Mouse (Mus musculus): Measurements from ENCODE around the gene Tspan9. TPM values are rescaled to one million over a fixed set of nuclear protein-coding genes. Genes with fewer than 3 reads are reported as not detected.

Tspan9 gene
- polyA plus RNA-seq, 2 experiments, result 12.1 to 15.5 TPM

- no peak overlapping the region for H3K27ac ChIP-seq
- DNase-seq (ENCODE audit: low read depth in 3 of 3, low spot score in 3 of 3), result no peak
- WGBS (ENCODE audit: insufficient replicate concordance), result 32% methylated on average over 6 of the region's 6 CpGs
- no peak for ATAC-seq (ENCODE audit: insufficient read depth)
- peaks cover 0 to 6% of the 10 kb centered on the region in 2 experiments; a peak in 2 of 4 replicates for H3K4me1 ChIP-seq (replicated peaks; ENCODE audit: control insufficient read depth in 2 of 2, insufficient read depth in 2 of 2, low read length in 1 of 2)
- no peaks in the 10 kb centered on the region for H3K9me3 ChIP-seq (ENCODE audit: control insufficient read depth, low read length)
- no peak overlapping the region for H3K4me2 ChIP-seq (ENCODE audit: low read depth)
- no peaks in the 10 kb centered on the region for H3K36me3 ChIP-seq (replicated peaks; ENCODE audit: control insufficient read depth, insufficient read depth, low read depth)
- no peaks in the 10 kb centered on the region for H3K27me3 ChIP-seq (ENCODE audit: control insufficient read depth, insufficient read depth, low read length)
- H3K9ac ChIP-seq (replicated peaks), result no peak overlapping the region
- no peak for TF ChIP-seq CTCF (IDR thresholded peaks at IDR 0.05; ENCODE audit: low read depth)
- TF ChIP-seq EP300 (IDR thresholded peaks at IDR 0.05; ENCODE audit: low read depth), result no peak
- no peak overlapping the region for H3K4me3 ChIP-seq (ENCODE audit: insufficient read depth in 1 of 2, low read depth in 2 of 2, low read length in 2 of 2)
Observed at GRCm38 (mm10) chr6:128043486-128043885, 99.9 kb downstream of the Tspan9 start.

GRCm38 (mm10) chr6:128041836-128042235 is 101.6 kb downstream of the Tspan9 start:
- whole genome bisulfite sequencing (ENCODE audit: insufficient replicate concordance), result 29% methylated on average over 6 of the region's 6 CpGs
- no peaks in the 10 kb centered on the region for H3K36me3 ChIP-seq (replicated peaks; ENCODE audit: control insufficient read depth, insufficient read depth, low read depth)
- TF ChIP-seq CTCF (IDR thresholded peaks at IDR 0.05; ENCODE audit: low read depth) (no peak), EP300 (IDR thresholded peaks at IDR 0.05; ENCODE audit: low read depth) (no peak)

GRCm38 (mm10) chr6:128039077-128039766 is 104.2 kb downstream of the Tspan9 start:
- Histone ChIP-seq H3K4me1 (replicated peaks; ENCODE audit: control insufficient read depth in 2 of 2, insufficient read depth in 2 of 2, low read length in 1 of 2) (peaks cover 0 to 8% of the 10 kb centered on the region in 2 experiments; a peak in 2 of 4 replicates), H3K27ac (no peak overlapping the region), H3K4me3 (ENCODE audit: insufficient read depth in 1 of 2, low read depth in 2 of 2, low read length in 2 of 2) (no peak overlapping the region), H3K27me3 (ENCODE audit: control insufficient read depth, insufficient read depth, low read length) (peaks cover 19% of the 10 kb centered on the region), H3K9ac (replicated peaks) (no peak overlapping the region), H3K36me3 (replicated peaks; ENCODE audit: control insufficient read depth, insufficient read depth, low read depth) (no peaks in the 10 kb centered on the region), H3K9me3 (ENCODE audit: control insufficient read depth, low read length) (no peaks in the 10 kb centered on the region), H3K4me2 (ENCODE audit: low read depth) (no peak overlapping the region)
- TF ChIP-seq EP300 (IDR thresholded peaks at IDR 0.05; ENCODE audit: low read depth) (no peak), CTCF (IDR thresholded peaks at IDR 0.05; ENCODE audit: low read depth) (no peak)
- no peak for DNase-seq (ENCODE audit: low read depth in 3 of 3, low spot score in 3 of 3)
- 68% methylated on average over 9 of the region's 9 CpGs for WGBS (ENCODE audit: insufficient replicate concordance)
- ATAC-seq (ENCODE audit: insufficient read depth), result no peak

More at GRCm38 (mm10) chr6:128041836-128042235, 101.6 kb downstream of the Tspan9 start:
- Histone ChIP-seq H3K27ac (no peak overlapping the region), H3K9me3 (ENCODE audit: control insufficient read depth, low read length) (no peaks in the 10 kb centered on the region), H3K4me1 (replicated peaks; ENCODE audit: control insufficient read depth in 2 of 2, insufficient read depth in 2 of 2, low read length in 1 of 2) (peaks cover 0 to 6% of the 10 kb centered on the region in 2 experiments; a peak in 2 of 4 replicates), H3K4me2 (ENCODE audit: low read depth) (no peak overlapping the region), H3K4me3 (ENCODE audit: insufficient read depth in 1 of 2, low read depth in 2 of 2, low read length in 2 of 2) (no peak overlapping the region), H3K9ac (replicated peaks) (no peak overlapping the region), H3K27me3 (ENCODE audit: control insufficient read depth, insufficient read depth, low read length) (no peaks in the 10 kb centered on the region)
- DNase-seq (ENCODE audit: low read depth in 3 of 3, low spot score in 3 of 3), result no peak
- ATAC-seq (ENCODE audit: insufficient read depth), result no peak

GRCm38 (mm10) chr6:128038568-128038967 is 104.8 kb downstream of the Tspan9 start:
- TF ChIP-seq CTCF (IDR thresholded peaks at IDR 0.05; ENCODE audit: low read depth) (no peak), EP300 (IDR thresholded peaks at IDR 0.05; ENCODE audit: low read depth) (no peak)
- H3K9ac ChIP-seq (replicated peaks), result no peak overlapping the region
- ATAC-seq (ENCODE audit: insufficient read depth) (no peak), DNase-seq (ENCODE audit: low read depth in 3 of 3, low spot score in 3 of 3) (no peak)
- H3K4me3 ChIP-seq (ENCODE audit: insufficient read depth in 1 of 2, low read depth in 2 of 2, low read length in 2 of 2), result no peak overlapping the region
- WGBS (ENCODE audit: insufficient replicate concordance), result 52% methylated on average over 6 of the region's 6 CpGs
- peaks cover 0 to 6% of the 10 kb centered on the region in 2 experiments; a peak in 2 of 4 replicates for H3K4me1 ChIP-seq (replicated peaks; ENCODE audit: control insufficient read depth in 2 of 2, insufficient read depth in 2 of 2, low read length in 1 of 2)
- no peaks in the 10 kb centered on the region for H3K9me3 ChIP-seq (ENCODE audit: control insufficient read depth, low read length)
- H3K36me3 ChIP-seq (replicated peaks; ENCODE audit: control insufficient read depth, insufficient read depth, low read depth), result no peaks in the 10 kb centered on the region
- H3K4me2 ChIP-seq (ENCODE audit: low read depth), result no peak overlapping the region
- peaks cover 25% of the 10 kb centered on the region for H3K27me3 ChIP-seq (ENCODE audit: control insufficient read depth, insufficient read depth, low read length)
- no peak overlapping the region for H3K27ac ChIP-seq

- WGBS (ENCODE audit: insufficient replicate concordance), result 61% methylated on average over 9 of the region's 9 CpGs
- peaks cover 0 to 3% of the 10 kb centered on the region in 2 experiments; a peak in 1 of 4 replicates for H3K4me1 ChIP-seq (replicated peaks; ENCODE audit: control insufficient read depth in 2 of 2, insufficient read depth in 2 of 2, low read length in 1 of 2)
Observed at GRCm38 (mm10) chr6:128036597-128036996, 106.8 kb downstream of the Tspan9 start.

More at GRCm38 (mm10) chr6:128036597-128036996, 106.8 kb downstream of the Tspan9 start:
- Histone ChIP-seq H3K4me2 (ENCODE audit: low read depth) (no peak overlapping the region), H3K27me3 (ENCODE audit: control insufficient read depth, insufficient read depth, low read length) (peaks cover 34% of the 10 kb centered on the region), H3K4me3 (ENCODE audit: insufficient read depth in 1 of 2, low read depth in 2 of 2, low read length in 2 of 2) (no peak overlapping the region), H3K9me3 (ENCODE audit: control insufficient read depth, low read length) (no peaks in the 10 kb centered on the region), H3K9ac (replicated peaks) (no peak overlapping the region), H3K36me3 (replicated peaks; ENCODE audit: control insufficient read depth, insufficient read depth, low read depth) (no peaks in the 10 kb centered on the region), H3K27ac (no peak overlapping the region)
- TF ChIP-seq CTCF (IDR thresholded peaks at IDR 0.05; ENCODE audit: low read depth), result no peak
- no peak for TF ChIP-seq EP300 (IDR thresholded peaks at IDR 0.05; ENCODE audit: low read depth)
- ATAC-seq (ENCODE audit: insufficient read depth) (no peak), DNase-seq (ENCODE audit: low read depth in 3 of 3, low spot score in 3 of 3) (no peak)
